Mouse (Mus musculus) embryonic fibroblast, embryonic 13.5 days (primary cell): ENCODE data around the gene Gli3.

ENCODE experiments used
- CTCF ChIP-seq: IDR thresholded peaks from 2 replicates; pipeline ENCODE4 v1.5.1; 2011; ENCODE audit warnings: mild to moderate bottlenecking, control low read depth, low read length, moderate library complexity, borderline replicate concordance; ENCODE audit not compliant: insufficient read depth
- POLR2A ChIP-seq: IDR thresholded peaks from 2 replicates; pipeline ENCODE4 v1.6.1; 2011; ENCODE audit warnings: low read depth, mild to moderate bottlenecking, control low read depth, low read length, moderate library complexity

GRCm38 (mm10) chr13:15675480-15675879 lies 212.4 kb downstream of the Gli3 start:
- no peak for TF ChIP-seq POLR2A
- TF ChIP-seq CTCF, result no peak
